Mouse (Mus musculus): ENCODE results near the gene Rfc4. TPM values are rescaled to one million over a fixed set of nuclear protein-coding genes. Genes with fewer than 3 reads are reported as not detected.
"Not testable (repeated sequence)": the region's sequence is repeated elsewhere in the genome, so short reads cannot be mapped to it uniquely, and the experiment has no call there.

The Rfc4 gene
- total RNA-seq, 4 experiments from 2014 or later = 3.9 to 6.6 (median 5.4) TPM

GRCm38 (mm10) chr16:23103038-23103745 lies 24.3 kb downstream of the Rfc4 start:
- no peak for DNase-seq (ENCODE audit: low spot score in 2 of 2)

GRCm38 (mm10) chr16:23102340-23103037 lies 25.0 kb downstream of the Rfc4 start:
- DNase-seq (ENCODE audit: low spot score in 2 of 2) = no peak

- DNase-seq (ENCODE audit: low spot score in 2 of 2) = no peak
These were observed 26.9 kb downstream of the Rfc4 start for GRCm38 (mm10) chr16:23100613-23101012.

GRCm38 (mm10) chr16:23100099-23100575 lies 27.4 kb downstream of the Rfc4 start:
- DNase-seq (ENCODE audit: low spot score in 2 of 2) = no peak

GRCm38 (mm10) chr16:23099632-23100031 lies 27.9 kb downstream of the Rfc4 start:
- no peak for DNase-seq (ENCODE audit: low spot score in 2 of 2)

- DNase-seq (ENCODE audit: low spot score in 2 of 2) = not testable (repeated sequence)
These were observed 29.5 kb downstream of the Rfc4 start for GRCm38 (mm10) chr16:23098105-23098452.

GRCm38 (mm10) chr16:23097290-23098104 lies 30.0 kb downstream of the Rfc4 start:
- DNase-seq (ENCODE audit: low spot score in 2 of 2) = peak in 1 of 2 experiments; percentile 45

GRCm38 (mm10) chr16:23096886-23097285 lies 30.7 kb downstream of the Rfc4 start:
- not testable (repeated sequence) for DNase-seq (ENCODE audit: low spot score in 2 of 2)

- DNase-seq (ENCODE audit: low spot score in 2 of 2) = not testable (repeated sequence)
These were observed 32.0 kb downstream of the Rfc4 start for GRCm38 (mm10) chr16:23095581-23095980.

GRCm38 (mm10) chr16:23094136-23094535 lies 33.4 kb downstream of the Rfc4 start:
- DNase-seq (ENCODE audit: low spot score in 2 of 2) = no peak

GRCm38 (mm10) chr16:23093321-23093953 lies 34.1 kb downstream of the Rfc4 start:
- no peak for DNase-seq (ENCODE audit: low spot score in 2 of 2)

- DNase-seq (ENCODE audit: low spot score in 2 of 2) = not testable (repeated sequence)
These were observed 36.2 kb downstream of the Rfc4 start for GRCm38 (mm10) chr16:23091345-23091744.

GRCm38 (mm10) chr16:23088491-23088890 lies 39.0 kb downstream of the Rfc4 start:
- not testable (repeated sequence) for DNase-seq (ENCODE audit: low spot score in 2 of 2)

GRCm38 (mm10) chr16:23087712-23088111 lies 39.8 kb downstream of the Rfc4 start:
- not testable (repeated sequence) for DNase-seq (ENCODE audit: low spot score in 2 of 2)

GRCm38 (mm10) chr16:23087159-23087558 lies 40.4 kb downstream of the Rfc4 start:
- not testable (repeated sequence) for DNase-seq (ENCODE audit: low spot score in 2 of 2)

- DNase-seq (ENCODE audit: low spot score in 2 of 2) = not testable (repeated sequence)
These were observed 50.0 kb downstream of the Rfc4 start for GRCm38 (mm10) chr16:23077516-23077915.

Small RNA genes within 50 kb of the gene (microRNA-seq; reads per million reads assigned to microRNA genes)
- gene Gm49346 = 1.8 to 1.9 reads per million in 2 experiments

Other genes with a start within 250 kb of the Rfc4 start
- gene Ahsg, start 236.5 kb downstream of the Rfc4 start, total RNA-seq (2022) = under 1 TPM in 1 of 4 experiments, not detected in 3; 0.30 TPM
- gene Fetub, start 209.4 kb downstream of the Rfc4 start, total RNA-seq (2022) = not detected
- not detected for gene Hrg, start 176.7 kb downstream of the Rfc4 start, total RNA-seq (2022)
- gene Kng2, start 98.3 kb downstream of the Rfc4 start, total RNA-seq (2022) = not detected
- gene Kng1, start 69.9 kb downstream of the Rfc4 start, total RNA-seq (2022) = not detected
- 100 to 1,000 TPM; 839 to 960 (median 920) TPM for gene Eif4a2, start 20.3 kb downstream of the Rfc4 start, total RNA-seq (2022)
- gene Adipoq, start 18.8 kb upstream of the Rfc4 start, total RNA-seq (2022) = not detected
- gene St6gal1, start 97.0 kb upstream of the Rfc4 start, total RNA-seq (2022) = 10 to 100 TPM; 14.9 to 20.4 (median 17.1) TPM